In genomic region chr19:8714653-8715481, GRCm38 (mm10) we compare ENCODE assay signal across 8 mouse cellular contexts. TPM values are rescaled to one million over a fixed set of nuclear protein-coding genes. Genes with fewer than 3 reads are reported as not detected.
A peak's percentile ranks its signal among the peaks of the same experiment; 100 is the strongest.
DNase-seq lines count a peak whose midpoint lies in the region; ATAC-seq and TF ChIP-seq lines count a peak whose summit lies in the region.

No protein-coding gene starts in this region.

- H3K4me3 ChIP-seq in layer of hippocampus, adult 2 months = no peak overlapping the region
- peak overlapping the region; percentile 91 for H3K4me3 ChIP-seq in erythroblast, embryonic 14.5 days (replicated peaks)

- H3K27me3 ChIP-seq in erythroblast, embryonic 14.5 days (ENCODE audit: control insufficient read depth) = no peaks in the 10 kb centered on the region

- peaks cover 77% of the 10 kb centered on the region for H3K4me1 ChIP-seq in erythroblast, embryonic 14.5 days (ENCODE audit: control insufficient read depth)

- H3K36me3 ChIP-seq in erythroblast, embryonic 14.5 days (ENCODE audit: control insufficient read depth) = peaks cover 37% of the 10 kb centered on the region

- peak; percentile 29 for DNase-seq in adrenal gland, postnatal 10 days
- no peak for DNase-seq in adrenal gland, postnatal 25 days
- DNase-seq in layer of hippocampus, adult 2 months (ENCODE audit: low spot score in 2 of 2) = no peak
- no peak for DNase-seq in layer of hippocampus, adult 8-10 months (ENCODE audit: low spot score in 2 of 2)
- DNase-seq in left cerebral cortex, adult 9 months (ENCODE audit: low spot score in 2 of 2) = no peak
- no peak for DNase-seq in embryo, embryonic 10 days (ENCODE audit: low spot score)

- peak; percentile 52 for TF ChIP-seq CTCF in layer of hippocampus, adult 2 months (conservative IDR thresholded peaks at IDR 0.05)

- H3K9me3 ChIP-seq in erythroblast, embryonic 14.5 days (ENCODE audit: control insufficient read depth, low read length) = no peaks in the 10 kb centered on the region

- H3K27ac ChIP-seq in layer of hippocampus, adult 2 months = peak overlapping the region; percentile 92; the same call in 1 of the 2 replicates

- ATAC-seq in megakaryocyte-erythroid progenitor cell, adult 5-6 weeks (replicated peaks; ENCODE audit: low FRiP score, low TSS enrichment, poor library complexity, severe bottlenecking) = peak; percentile 48

RNA-seq across cellular contexts. Expression of gene Slc3a2, which starts 8.3 kb away (rescaled TPM):
- total RNA-seq in adrenal gland, postnatal 10 days (2021) = 100 to 1,000 TPM in 1 of 2 experiments, 10 to 100 TPM in 1; 97.4 to 178 TPM
- total RNA-seq in adrenal gland, postnatal 25 days (2021) = 269 and 403 TPM in 2 replicates
- total RNA-seq in layer of hippocampus, adult 2 months (2021) = 100 to 1,000 TPM; 149 to 151 TPM
- 100 to 1,000 TPM; 157 to 169 (median 162) TPM for total RNA-seq in layer of hippocampus, adult 8-10 months (2022)
- polyA plus RNA-seq in erythroblast, embryonic 14.5 days (2012) = 33.5 and 37.4 TPM in 2 replicates
- total RNA-seq in megakaryocyte-erythroid progenitor cell, adult 5-6 weeks (2014; fragmentation: Nextera tagmentation) = 67.5 and 74.7 TPM in 2 replicates
- total RNA-seq in megakaryocyte-erythroid progenitor cell, adult 5-6 weeks (2017) = 70.1 and 93.9 TPM in 2 replicates

RNA-seq across cellular contexts. Expression of gene Wdr74, which starts 20.8 kb away (rescaled TPM):
- 10 to 100 TPM; 51.1 to 58.8 TPM for total RNA-seq in adrenal gland, postnatal 10 days (2021)
- 52.0 and 57.7 TPM in 2 replicates for total RNA-seq in adrenal gland, postnatal 25 days (2021)
- 10 to 100 TPM; 47.4 to 55.0 TPM for total RNA-seq in layer of hippocampus, adult 2 months (2021)
- total RNA-seq in layer of hippocampus, adult 8-10 months (2022) = 10 to 100 TPM; 44.0 to 45.3 (median 44.3) TPM
- polyA plus RNA-seq in erythroblast, embryonic 14.5 days (2012) = 1.7 and 2.5 TPM in 2 replicates
- total RNA-seq in megakaryocyte-erythroid progenitor cell, adult 5-6 weeks (2014; fragmentation: Nextera tagmentation) = 193 and 207 TPM in 2 replicates
- 142 TPM in 2 replicates for total RNA-seq in megakaryocyte-erythroid progenitor cell, adult 5-6 weeks (2017)

RNA-seq across cellular contexts. Expression of gene 1700092M07Rik, which starts 25.7 kb away (rescaled TPM):
- total RNA-seq in adrenal gland, postnatal 10 days (2021) = 1 to 10 TPM; 1.3 to 3.1 TPM
- 2.6 and 2.8 TPM in 2 replicates for total RNA-seq in adrenal gland, postnatal 25 days (2021)
- 1 to 10 TPM; 1.5 to 3.4 TPM for total RNA-seq in layer of hippocampus, adult 2 months (2021)
- 1 to 10 TPM in 3 of 4 experiments, not detected in 1; 2.0 to 3.3 (median 2.4) TPM for total RNA-seq in layer of hippocampus, adult 8-10 months (2022)
- polyA plus RNA-seq in erythroblast, embryonic 14.5 days (2012) = not detected in 2 replicates
- total RNA-seq in megakaryocyte-erythroid progenitor cell, adult 5-6 weeks (2014; fragmentation: Nextera tagmentation) = 2.0 TPM in 1 of 2 replicates, not detected in the other
- 3.8 and 6.5 TPM in 2 replicates for total RNA-seq in megakaryocyte-erythroid progenitor cell, adult 5-6 weeks (2017)

RNA-seq across cellular contexts. Expression of gene Stx5a, which starts 26.3 kb away (rescaled TPM):
- total RNA-seq in adrenal gland, postnatal 10 days (2021) = 10 to 100 TPM; 73.8 to 75.8 TPM
- 92.3 and 106 TPM in 2 replicates for total RNA-seq in adrenal gland, postnatal 25 days (2021)
- total RNA-seq in layer of hippocampus, adult 2 months (2021) = 10 to 100 TPM; 69.5 to 78.4 TPM
- total RNA-seq in layer of hippocampus, adult 8-10 months (2022) = 10 to 100 TPM; 65.3 to 91.2 (median 76.1) TPM
- polyA plus RNA-seq in erythroblast, embryonic 14.5 days (2012) = 3.3 and 3.6 TPM in 2 replicates
- 74.7 and 80.4 TPM in 2 replicates for total RNA-seq in megakaryocyte-erythroid progenitor cell, adult 5-6 weeks (2014; fragmentation: Nextera tagmentation)
- total RNA-seq in megakaryocyte-erythroid progenitor cell, adult 5-6 weeks (2017) = 35.5 and 43.5 TPM in 2 replicates

RNA-seq across cellular contexts. Expression of gene Nxf1, which starts 42.0 kb away (rescaled TPM):
- 100 to 1,000 TPM in 1 of 2 experiments, 10 to 100 TPM in 1; 88.6 to 107 TPM for total RNA-seq in adrenal gland, postnatal 10 days (2021)
- 128 and 179 TPM in 2 replicates for total RNA-seq in adrenal gland, postnatal 25 days (2021)
- total RNA-seq in layer of hippocampus, adult 2 months (2021) = 100 to 1,000 TPM; 102 to 106 TPM
- total RNA-seq in layer of hippocampus, adult 8-10 months (2022) = 100 to 1,000 TPM in 2 of 4 experiments, 10 to 100 TPM in 2; 80.5 to 120 (median 102) TPM
- polyA plus RNA-seq in erythroblast, embryonic 14.5 days (2012) = 2.9 and 3.0 TPM in 2 replicates
- total RNA-seq in megakaryocyte-erythroid progenitor cell, adult 5-6 weeks (2014; fragmentation: Nextera tagmentation) = 365 and 530 TPM in 2 replicates
- 100 and 161 TPM in 2 replicates for total RNA-seq in megakaryocyte-erythroid progenitor cell, adult 5-6 weeks (2017)
